Mouse (Mus musculus) liver, embryonic 11.5 days (tissue): ENCODE results near the gene Sdhaf3. TPM values are rescaled to one million over a fixed set of nuclear protein-coding genes. Genes with fewer than 3 reads are reported as not detected.
"Not testable (repeated sequence)": the region's sequence is repeated elsewhere in the genome, so short reads cannot be mapped to it uniquely, and the experiment has no call there.

Experiments used
- ATAC-seq: fragments of 200-750 bp; cut with Nextera tagmentation; replicated peaks from 2 replicates; pipeline ENCODE4 v1.8.0; 2017; ENCODE audit warnings: moderate number of reproducible peaks, mild to moderate bottlenecking, moderate TSS enrichment, moderate library complexity; ENCODE audit not compliant: low FRiP score
- DNase-seq: peaks from one replicate; pipeline ENCODE4 v3.0.0-alpha.2; 2017; ENCODE audit warnings: low spot score
- H3K27ac ChIP-seq: fragments of 300-500 bp; sonication (generic); 2 replicates; pipeline ENCODE4 v1.5.1; 2014; ENCODE audit warnings: mild to moderate bottlenecking, low read depth, low read length, control low read depth
- H3K27me3 ChIP-seq: fragments of 300-500 bp; sonication (generic); replicated peaks from 2 replicates; pipeline ENCODE4 v1.6.1; 2014; ENCODE audit warnings: low read length, mixed read lengths; ENCODE audit not compliant: control insufficient read depth, insufficient read depth
- H3K36me3 ChIP-seq: fragments of 300-500 bp; sonication (generic); 2 replicates; pipeline ENCODE4 v1.6.1; 2014; ENCODE audit warnings: mild to moderate bottlenecking, low read length, moderate library complexity, mixed read lengths; ENCODE audit not compliant: control insufficient read depth, insufficient read depth
- H3K4me1 ChIP-seq: fragments of 300-500 bp; sonication (generic); replicated peaks from 2 replicates; pipeline ENCODE4 v1.6.1; 2014; ENCODE audit warnings: low read length, mixed read lengths; ENCODE audit not compliant: control insufficient read depth, insufficient read depth
- H3K4me2 ChIP-seq: fragments of 300-500 bp; sonication (generic); 2 replicates; pipeline ENCODE4 v1.6.1; 2014; ENCODE audit warnings: mild to moderate bottlenecking, control low read depth, moderate library complexity
- H3K4me3 ChIP-seq: fragments of 300-500 bp; sonication (generic); 2 replicates; pipeline ENCODE4 v1.5.1; 2014; ENCODE audit warnings: low read depth, low read length, control low read depth
- H3K9ac ChIP-seq: fragments of 300-500 bp; sonication (generic); 2 replicates; pipeline ENCODE4 v1.6.1; 2014; ENCODE audit warnings: low read depth, low read length, control low read depth
- H3K9me3 ChIP-seq: fragments of 300-500 bp; sonication (generic); 2 replicates; pipeline ENCODE4 v1.6.1; 2016; ENCODE audit warnings: low read length, inconsistent platforms, mixed read lengths; ENCODE audit not compliant: control insufficient read depth
- WGBS: fragments of 180-500 bp; shearing (Covaris S2); extraction: QIAGEN DNeasy Blood & Tissue Kit; methylation state at CpG from one replicate; pipeline ENCODE4 v1.1.7; 2014; 5-methylcytosine and 5-hydroxymethylcytosine counted together
- polyA plus RNA-seq: library from polyadenylated mRNA; unstranded; fragments of >200 nt; fragmentation: Nextera tagmentation; extraction: Ambion mirVana; gene quantifications from 2 replicates; pipeline ENCODE4 v1.2.1, GENCODE M21; 2014

Sdhaf3 gene
- polyA plus RNA-seq, 1 experiment from 2014 or later: 5.1 TPM

- no peak overlapping the region for H3K4me2 ChIP-seq
- H3K27ac ChIP-seq: no peak overlapping the region
- ATAC-seq (no peak), DNase-seq (no peak)
- no peaks in the 10 kb centered on the region for H3K36me3 ChIP-seq
- H3K9me3 ChIP-seq: no peaks in the 10 kb centered on the region
- no peaks in the 10 kb centered on the region for H3K27me3 ChIP-seq
- H3K9ac ChIP-seq: no peak overlapping the region
- 36% methylated on average over 2 of the region's 2 CpGs for WGBS
- H3K4me1 ChIP-seq: no peaks in the 10 kb centered on the region
- no peak overlapping the region for H3K4me3 ChIP-seq
These were observed 15.0 kb upstream of the Sdhaf3 start for GRCm38 (mm10) chr6:6940845-6941244.

- Histone ChIP-seq H3K36me3 (no peaks in the 10 kb centered on the region), H3K4me2 (no peak overlapping the region), H3K4me3 (no peak overlapping the region), H3K27ac (no peak overlapping the region), H3K9ac (no peak overlapping the region), H3K9me3 (no peaks in the 10 kb centered on the region), H3K4me1 (no peaks in the 10 kb centered on the region), H3K27me3 (no peaks in the 10 kb centered on the region)
- 47% methylated on average over 6 of the region's 6 CpGs for WGBS
- ATAC-seq (no peak), DNase-seq (no peak)
These were observed 13.0 kb upstream of the Sdhaf3 start for GRCm38 (mm10) chr6:6942813-6943212.

GRCm38 (mm10) chr6:6947650-6948049, 8.2 kb upstream of the Sdhaf3 start:
- Histone ChIP-seq H3K36me3 (no peaks in the 10 kb centered on the region), H3K9me3 (no peaks in the 10 kb centered on the region), H3K4me1 (no peaks in the 10 kb centered on the region), H3K27me3 (no peaks in the 10 kb centered on the region), H3K4me3 (no peak overlapping the region), H3K9ac (no peak overlapping the region), H3K4me2 (no peak overlapping the region), H3K27ac (no peak overlapping the region)
- DNase-seq (no peak), ATAC-seq (no peak)
- WGBS: 7% methylated on average over 1 of the region's 1 CpGs

GRCm38 (mm10) chr6:6955395-6955763, 425 bp upstream of the Sdhaf3 start:
- H3K4me3 ChIP-seq: peak overlapping the region; percentile 64
- no peak overlapping the region for H3K27ac ChIP-seq
- H3K9ac ChIP-seq: no peak overlapping the region; the same call in 1 of the 2 replicates
- no peaks in the 10 kb centered on the region for H3K36me3 ChIP-seq
- 40% methylated on average over 6 of the region's 6 CpGs for WGBS
- no peaks in the 10 kb centered on the region for H3K27me3 ChIP-seq
- no peak for DNase-seq
- ATAC-seq: peak; percentile 44
- no peaks in the 10 kb centered on the region for H3K4me1 ChIP-seq
- peak overlapping the region; percentile 76 for H3K4me2 ChIP-seq
- no peaks in the 10 kb centered on the region for H3K9me3 ChIP-seq

- not testable (repeated sequence) for H3K36me3 ChIP-seq, H3K9ac ChIP-seq, H3K4me1 ChIP-seq, H3K27me3 ChIP-seq, H3K9me3 ChIP-seq, DNase-seq, H3K4me3 ChIP-seq, H3K27ac ChIP-seq, H3K4me2 ChIP-seq, ATAC-seq
- WGBS: 71% methylated on average over 2 of the region's 4 CpGs
These were observed 3.4 kb downstream of the Sdhaf3 start for GRCm38 (mm10) chr6:6959234-6959633.

GRCm38 (mm10) chr6:6997226-6997946, 41.6 kb downstream of the Sdhaf3 start:
- DNase-seq: no peak
- no peak overlapping the region for H3K4me2 ChIP-seq
- H3K4me3 ChIP-seq: no peak overlapping the region
- no peaks in the 10 kb centered on the region for H3K4me1 ChIP-seq
- H3K36me3 ChIP-seq: no peaks in the 10 kb centered on the region
- WGBS: 75% methylated on average over 4 of the region's 4 CpGs
- H3K27me3 ChIP-seq: no peaks in the 10 kb centered on the region
- ATAC-seq: no peak
- no peaks in the 10 kb centered on the region for H3K9me3 ChIP-seq
- H3K9ac ChIP-seq: no peak overlapping the region
- H3K27ac ChIP-seq: no peak overlapping the region

GRCm38 (mm10) chr6:6997956-6998355, 42.2 kb downstream of the Sdhaf3 start:
- Histone ChIP-seq H3K9ac (no peak overlapping the region), H3K4me1 (no peaks in the 10 kb centered on the region), H3K4me3 (no peak overlapping the region), H3K9me3 (no peaks in the 10 kb centered on the region), H3K4me2 (no peak overlapping the region), H3K27me3 (no peaks in the 10 kb centered on the region), H3K36me3 (no peaks in the 10 kb centered on the region), H3K27ac (no peak overlapping the region)
- ATAC-seq: no peak
- DNase-seq: no peak
- WGBS: 90% methylated on average over 1 of the region's 1 CpGs

- no peak overlapping the region for H3K27ac ChIP-seq
- H3K4me1 ChIP-seq: no peaks in the 10 kb centered on the region
- WGBS: 85% methylated on average over 3 of the region's 3 CpGs
- no peaks in the 10 kb centered on the region for H3K27me3 ChIP-seq
- no peak overlapping the region for H3K4me2 ChIP-seq
- no peaks in the 10 kb centered on the region for H3K36me3 ChIP-seq
- no peaks in the 10 kb centered on the region for H3K9me3 ChIP-seq
- no peak for ATAC-seq
- DNase-seq: no peak
- H3K9ac ChIP-seq: no peak overlapping the region
- H3K4me3 ChIP-seq: no peak overlapping the region
These were observed 43.2 kb downstream of the Sdhaf3 start for GRCm38 (mm10) chr6:6999015-6999414.

GRCm38 (mm10) chr6:7003085-7003484, 47.3 kb downstream of the Sdhaf3 start:
- Histone ChIP-seq H3K27me3 (no peaks in the 10 kb centered on the region), H3K36me3 (no peaks in the 10 kb centered on the region), H3K4me1 (no peaks in the 10 kb centered on the region), H3K9me3 (no peaks in the 10 kb centered on the region), H3K4me2 (no peak overlapping the region), H3K4me3 (no peak overlapping the region), H3K9ac (no peak overlapping the region), H3K27ac (no peak overlapping the region)
- DNase-seq (no peak), ATAC-seq (no peak)
- 77% methylated on average over 3 of the region's 4 CpGs for WGBS
